Mouse (Mus musculus) forebrain, postnatal 0 days (tissue): ENCODE measurements around the gene Rrp8. TPM values are rescaled to one million over a fixed set of nuclear protein-coding genes. Genes with fewer than 3 reads are reported as not detected.
A peak's percentile ranks its signal among the peaks of the same experiment; 100 is the strongest.

Source experiments
- ATAC-seq: fragments of 200-750 bp; cut with Nextera tagmentation; 2 replicates; pipeline ENCODE4 v1.8.0; 2017; ENCODE audit warnings: mild to moderate bottlenecking, moderate library complexity
- DNase-seq: peaks from one replicate; pipeline ENCODE4 v3.0.0-alpha.2; 2015
- H3K27ac ChIP-seq: fragments of 300-500 bp; sonication (generic); 2 replicates; pipeline ENCODE4 v1.5.1; 2014; ENCODE audit warnings: low read depth, mild to moderate bottlenecking, antibody characterized with exemption, low read length, moderate library complexity, mixed read lengths
- H3K27me3 ChIP-seq: fragments of 300-500 bp; sonication (generic); 2 replicates; pipeline ENCODE4 v1.6.1; 2014; ENCODE audit warnings: mild to moderate bottlenecking, low read length, mixed read lengths; ENCODE audit not compliant: insufficient read depth
- H3K36me3 ChIP-seq: fragments of 300-500 bp; sonication (generic); 2 replicates; pipeline ENCODE4 v1.6.1; 2014; ENCODE audit warnings: mild to moderate bottlenecking, moderate library complexity; ENCODE audit not compliant: insufficient read depth
- H3K4me1 ChIP-seq: fragments of 300-500 bp; sonication (generic); 2 replicates; pipeline ENCODE4 v1.6.1; 2014; ENCODE audit warnings: antibody characterized with exemption; ENCODE audit not compliant: insufficient read depth
- H3K4me2 ChIP-seq: fragments of 300-500 bp; sonication (generic); 2 replicates; pipeline ENCODE4 v1.6.1; 2014; ENCODE audit warnings: low read depth, mild to moderate bottlenecking, moderate library complexity
- H3K4me3 ChIP-seq: fragments of 300-500 bp; sonication (generic); 2 replicates; pipeline ENCODE4 v1.5.1; 2014; ENCODE audit warnings: low read depth, low read length, mixed read lengths
- H3K9ac ChIP-seq: fragments of 300-500 bp; sonication (generic); 2 replicates; pipeline ENCODE4 v1.6.1; 2014; ENCODE audit warnings: mild to moderate bottlenecking
- H3K9me3 ChIP-seq: fragments of 300-500 bp; sonication (generic); 2 replicates; pipeline ENCODE4 v1.6.1; 2016; ENCODE audit warnings: low read length
- CTCF ChIP-seq: sonication (generic); IDR thresholded peaks from 2 replicates; pipeline ENCODE4 v1.5.1; 2016; ENCODE audit warnings: antibody characterized with exemption, control low read depth, low read depth
- WGBS: fragments of 180-500 bp; shearing (Covaris S2); extraction: QIAGEN DNeasy Blood & Tissue Kit; methylation state at CpG from one replicate; pipeline ENCODE4 v1.1.7; 2014; 5-methylcytosine and 5-hydroxymethylcytosine counted together
- polyA plus RNA-seq: library from polyadenylated mRNA; unstranded; fragments of >200 nt; fragmentation: Nextera tagmentation; extraction: Ambion mirVana; gene quantifications from 2 replicates; pipeline ENCODE4 v1.2.1, GENCODE M21; 2015
- total RNA-seq: library from RNA; depleted of rRNA; stranded (reverse); fragments of >200 nt; gene quantifications from 2 replicates; pipeline ENCODE4 v1.2.3, GENCODE M21; 2014

Rrp8 gene
- total and polyA plus RNA-seq, 2 experiments from 2014 or later = 19.1 to 26.6 TPM

- no peak for ATAC-seq
- Histone ChIP-seq H3K9me3 (no peaks in the 10 kb centered on the region), H3K27me3 (no peaks in the 10 kb centered on the region), H3K36me3 (peaks cover 81% of the 10 kb centered on the region), H3K9ac (no peak overlapping the region), H3K4me2 (no peak overlapping the region), H3K4me1 (0 out of 2 replicates have a peak, but pooled peaks cover 5% of the 10 kb centered on the region), H3K4me3 (no peak overlapping the region), H3K27ac (no peak overlapping the region)
- no peak for TF ChIP-seq CTCF
- 85% methylated on average over 11 of the region's 11 CpGs for WGBS
- DNase-seq = no peak
Observed at GRCm38 (mm10) chr7:105764331-105764730, 27.1 kb upstream of the Rrp8 start.

DNA sequence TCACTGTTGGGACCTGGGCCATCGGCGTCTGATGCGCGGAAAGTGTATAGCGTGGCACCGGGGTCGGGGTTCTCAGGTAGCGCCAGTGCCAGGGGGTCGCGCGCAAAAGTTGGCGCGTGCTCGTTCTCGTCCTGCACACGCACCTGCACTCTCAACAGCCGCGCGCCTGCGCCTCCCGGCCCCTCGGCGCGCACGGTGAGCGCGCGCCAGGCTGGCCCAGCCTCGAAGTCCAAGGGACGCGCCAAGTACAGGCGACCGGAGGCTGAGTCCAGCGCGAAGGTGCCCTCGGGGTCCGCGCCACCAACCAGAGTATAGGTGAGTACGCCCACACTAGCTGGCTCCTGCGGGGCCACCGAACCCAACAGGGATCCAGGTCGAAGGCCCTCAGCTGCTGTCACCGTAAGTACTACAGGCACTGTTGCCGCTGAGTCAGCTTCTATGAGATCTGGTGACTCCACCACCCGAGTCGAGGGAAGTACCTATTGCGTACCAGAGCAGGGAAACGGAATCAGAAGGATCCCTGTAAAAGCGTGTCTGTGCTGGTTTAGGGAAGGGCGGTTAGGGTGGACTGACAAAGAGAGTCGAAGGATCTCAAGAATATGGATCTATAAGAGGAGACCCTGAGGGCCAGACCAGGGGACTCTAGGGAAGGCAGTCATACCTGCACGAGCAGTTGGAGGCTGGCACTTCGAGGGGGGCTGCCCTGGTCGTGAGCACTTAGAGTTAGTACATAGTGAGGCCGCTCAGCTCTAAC lies 25.5 kb upstream of the Rrp8 start:
- Histone ChIP-seq H3K27me3 (no peaks in the 10 kb centered on the region), H3K4me2 (no peak overlapping the region), H3K36me3 (peaks cover 84% of the 10 kb centered on the region), H3K4me1 (no peaks in the 10 kb centered on the region), H3K9me3 (no peaks in the 10 kb centered on the region), H3K4me3 (no peak overlapping the region), H3K9ac (no peak overlapping the region), H3K27ac (no peak overlapping the region)
- 36% methylated on average over 55 of the region's 55 CpGs for WGBS
- peak; percentile 48 for DNase-seq
- TF ChIP-seq CTCF = no peak
- peak; percentile 23; the same call in 1 of the 2 replicates for ATAC-seq

DNA sequence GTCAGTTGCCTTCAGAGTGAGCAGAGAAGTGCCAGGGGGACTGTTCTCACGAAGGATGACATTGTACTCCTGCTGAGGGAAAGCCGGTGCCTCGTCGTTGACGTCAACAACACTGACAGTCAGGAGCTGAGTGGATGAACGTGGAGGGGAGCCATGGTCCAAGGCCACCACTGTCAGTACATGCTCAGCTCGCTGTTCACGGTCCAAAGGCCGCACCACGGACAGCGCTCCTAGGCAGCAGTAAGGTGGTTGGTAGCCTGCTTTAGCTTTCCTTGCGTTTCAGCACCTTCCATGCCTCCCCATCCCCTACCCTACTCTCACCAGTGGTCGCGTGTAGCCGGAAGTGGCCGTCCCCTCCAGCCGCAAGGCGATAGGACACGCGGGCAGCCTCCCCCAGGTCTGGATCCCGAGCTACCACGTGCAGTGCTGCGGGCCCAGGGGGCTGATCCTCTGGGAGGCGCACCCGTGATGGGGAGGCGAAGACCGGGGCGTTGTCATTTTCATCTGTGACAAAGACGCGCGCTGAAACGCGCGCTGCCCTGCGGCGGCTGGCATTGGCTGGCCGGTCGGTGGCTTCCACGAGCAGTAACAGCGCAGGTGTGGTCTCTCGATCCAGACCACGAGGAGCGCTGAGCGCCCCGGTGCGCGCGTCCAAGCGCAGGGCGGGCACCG lies 24.8 kb upstream of the Rrp8 start:
- WGBS = 36% methylated on average over 51 of the region's 51 CpGs
- no peak overlapping the region for H3K9ac ChIP-seq
- no peak for TF ChIP-seq CTCF
- ATAC-seq (peak; percentile 17), DNase-seq (no peak)
- no peak overlapping the region for H3K4me3 ChIP-seq
- H3K9me3 ChIP-seq = no peaks in the 10 kb centered on the region
- H3K36me3 ChIP-seq = peaks cover 85% of the 10 kb centered on the region
- H3K4me1 ChIP-seq = no peaks in the 10 kb centered on the region
- H3K27me3 ChIP-seq = no peaks in the 10 kb centered on the region
- peak overlapping the region; percentile 45; the same call in 1 of the 2 replicates for H3K27ac ChIP-seq
- no peak overlapping the region for H3K4me2 ChIP-seq

- no peak for ATAC-seq
- 94% methylated on average over 10 of the region's 10 CpGs for WGBS
- TF ChIP-seq CTCF = no peak
- Histone ChIP-seq H3K4me2 (no peak overlapping the region), H3K9ac (no peak overlapping the region), H3K4me1 (0 out of 2 replicates have a peak, but pooled peaks cover 3% of the 10 kb centered on the region), H3K36me3 (peaks cover 72% of the 10 kb centered on the region), H3K27ac (no peak overlapping the region), H3K9me3 (no peaks in the 10 kb centered on the region), H3K4me3 (no peak overlapping the region), H3K27me3 (no peaks in the 10 kb centered on the region)
- DNase-seq = no peak
Observed at GRCm38 (mm10) chr7:105753281-105753680, 16.1 kb upstream of the Rrp8 start.

GRCm38 (mm10) chr7:105752716-105753115 lies 15.5 kb upstream of the Rrp8 start:
- no peak for TF ChIP-seq CTCF
- peak; percentile 10; the same call in 1 of the 2 replicates for ATAC-seq
- H3K4me2 ChIP-seq = no peak overlapping the region
- no peaks in the 10 kb centered on the region for H3K9me3 ChIP-seq
- H3K36me3 ChIP-seq = peaks cover 66% of the 10 kb centered on the region
- H3K4me3 ChIP-seq = no peak overlapping the region
- no peak overlapping the region for H3K27ac ChIP-seq
- 90% methylated on average over 2 of the region's 2 CpGs for WGBS
- H3K27me3 ChIP-seq = no peaks in the 10 kb centered on the region
- no peak overlapping the region for H3K9ac ChIP-seq
- H3K4me1 ChIP-seq = 0 out of 2 replicates have a peak, but pooled peaks cover 3% of the 10 kb centered on the region
- DNase-seq = no peak

DNA sequence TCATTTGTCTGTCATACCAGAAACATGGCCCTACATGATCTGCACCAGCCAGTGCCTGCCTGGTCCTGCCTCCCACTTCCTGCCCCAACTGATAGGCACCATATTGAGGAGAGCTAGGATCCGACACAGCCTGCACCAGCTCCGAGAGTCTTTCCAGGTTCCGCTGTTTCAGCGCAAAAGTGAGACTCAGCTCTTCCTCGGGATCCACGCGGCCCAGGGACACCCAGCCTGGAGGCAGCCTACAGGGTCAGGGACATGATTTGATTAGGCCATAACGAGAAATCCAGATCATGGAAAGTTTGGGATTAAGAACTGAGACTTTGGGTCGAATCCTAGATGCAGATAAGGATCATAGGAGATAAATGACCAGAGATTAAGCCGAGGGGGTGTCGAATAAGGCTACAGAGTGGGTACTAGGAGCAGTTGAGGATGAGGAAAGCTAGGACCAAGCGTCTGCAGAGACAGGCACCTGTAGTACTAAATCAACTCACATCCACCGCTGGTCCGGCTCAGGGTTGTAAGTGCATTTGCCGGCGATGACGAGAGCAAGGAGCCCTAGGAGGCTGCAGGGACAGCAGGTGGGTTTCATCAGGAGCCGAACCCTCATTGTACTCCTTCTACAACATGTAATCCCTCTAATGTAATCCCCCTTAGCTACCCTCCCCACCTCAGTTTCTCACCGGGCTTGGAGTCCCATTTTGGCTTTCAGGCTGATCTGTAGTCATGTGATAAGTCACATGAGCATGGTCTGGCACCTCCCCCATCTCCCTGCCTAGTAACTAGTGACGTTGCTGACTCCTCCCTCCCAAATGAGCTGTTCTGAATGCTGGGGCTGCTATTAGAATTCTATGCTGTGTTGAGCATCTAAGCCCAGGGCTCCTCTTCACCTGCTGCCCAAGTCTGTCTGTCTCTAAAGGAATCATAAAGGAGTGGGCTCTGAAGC lies 14.6 kb upstream of the Rrp8 start, which contains the start of gene Tpp1:
Gene Tpp1 (minus strand): TSS at position 745 of the 943 bp plus-strand sequence.
- Histone ChIP-seq H3K9ac (peak within 1 kb of the TSS; percentile 53), H3K9me3 (no peaks in the 10 kb centered on the region), H3K4me1 (0 out of 2 replicates have a peak, but pooled peaks cover 3% of the 10 kb centered on the region), H3K36me3 (peaks cover 61% of the 10 kb centered on the region), H3K4me2 (peak within 1 kb of the TSS; percentile 62), H3K4me3 (peak within 1 kb of the TSS; percentile 39), H3K27ac (peak within 1 kb of the TSS; percentile 69), H3K27me3 (no peaks in the 10 kb centered on the region)
- WGBS = 20% methylated on average over 20 of the region's 20 CpGs
- no peak for TF ChIP-seq CTCF
- DNase-seq (peak; percentile 93), ATAC-seq (peak; percentile 97)
